Mouse (Mus musculus) limb, embryonic 14.5 days (tissue): ENCODE measurements around the gene Hoxb9. TPM values are rescaled to one million over a fixed set of nuclear protein-coding genes. Genes with fewer than 3 reads are reported as not detected.

Experiments
- ATAC-seq: fragments of 200-750 bp; cut with Nextera tagmentation; 2 replicates; pipeline ENCODE4 v1.8.0; 2017; ENCODE audit warnings: low read depth, moderate number of reproducible peaks, moderate TSS enrichment; ENCODE audit not compliant: low FRiP score
- DNase-seq: peaks from one replicate; pipeline ENCODE4 v3.0.0-alpha.2; 2015; ENCODE audit warnings: low spot score
- H3K27ac ChIP-seq: fragments of 300-500 bp; sonication (generic); replicated peaks from 2 replicates; pipeline ENCODE4 v1.5.1; 2014; ENCODE audit warnings: low read depth, mild to moderate bottlenecking, low read length, moderate library complexity, mixed read lengths
- H3K27me3 ChIP-seq: fragments of 300-500 bp; sonication (generic); 2 replicates; pipeline ENCODE4 v1.6.1; 2014; ENCODE audit warnings: low read length, mixed read lengths; ENCODE audit not compliant: control insufficient read depth, insufficient read depth
- H3K36me3 ChIP-seq: fragments of 300-500 bp; sonication (generic); 2 replicates; pipeline ENCODE4 v1.6.1; 2014; ENCODE audit warnings: mild to moderate bottlenecking, low read length, moderate library complexity, mixed read lengths; ENCODE audit not compliant: control insufficient read depth, insufficient read depth
- H3K4me1 ChIP-seq: fragments of 300-500 bp; sonication (generic); 2 replicates; pipeline ENCODE4 v1.6.1; 2014; ENCODE audit warnings: antibody characterized with exemption, low read length, mixed read lengths; ENCODE audit not compliant: control insufficient read depth, insufficient read depth
- H3K4me2 ChIP-seq: fragments of 300-500 bp; sonication (generic); replicated peaks from 2 replicates; pipeline ENCODE4 v1.6.1; 2014; ENCODE audit warnings: low read depth, mild to moderate bottlenecking, low read length, moderate library complexity; ENCODE audit not compliant: severe bottlenecking
- H3K4me3 ChIP-seq: fragments of 300-500 bp; sonication (generic); replicated peaks from 2 replicates; pipeline ENCODE4 v1.5.1; 2014; ENCODE audit warnings: low read length
- H3K9ac ChIP-seq: fragments of 300-500 bp; sonication (generic); 2 replicates; pipeline ENCODE4 v1.6.1; 2014; ENCODE audit warnings: mild to moderate bottlenecking, low read depth, low read length, moderate library complexity; ENCODE audit not compliant: severe bottlenecking
- H3K9me3 ChIP-seq: fragments of 300-500 bp; sonication (generic); 2 replicates; pipeline ENCODE4 v1.6.1; 2016; ENCODE audit warnings: low read length; ENCODE audit not compliant: control insufficient read depth
- POLR2A ChIP-seq: fragments of 200-500 bp; IDR thresholded peaks from 2 replicates; pipeline ENCODE4 v1.8.0; 2012; ENCODE audit warnings: inconsistent platforms, mild to moderate bottlenecking, moderate library complexity, borderline replicate concordance; ENCODE audit not compliant: insufficient read depth, insufficient read length; ENCODE audit errors: extremely low read depth
- WGBS: fragments of 180-500 bp; shearing (Covaris S2); extraction: QIAGEN DNeasy Blood & Tissue Kit; methylation state at CpG from one replicate; pipeline ENCODE4 v1.1.7; 2014; 5-methylcytosine and 5-hydroxymethylcytosine counted together
- polyA plus RNA-seq, 2 experiments: library from polyadenylated mRNA; depleted of rRNA in 1 of 2; stranded (reverse) in 1 of 2; unstranded in 1 of 2; fragments of >200 nt; fragmentation: Nextera tagmentation in 1 of 2; extraction: Ambion mirVana in 1 of 2; gene quantifications; 2 replicates each; pipeline versions ENCODE4 v1.2.1 to v1.2.3; 2012 to 2014

The Hoxb9 gene
- polyA plus RNA-seq, 2 experiments = 1.2 to 4.4 TPM

DNA sequence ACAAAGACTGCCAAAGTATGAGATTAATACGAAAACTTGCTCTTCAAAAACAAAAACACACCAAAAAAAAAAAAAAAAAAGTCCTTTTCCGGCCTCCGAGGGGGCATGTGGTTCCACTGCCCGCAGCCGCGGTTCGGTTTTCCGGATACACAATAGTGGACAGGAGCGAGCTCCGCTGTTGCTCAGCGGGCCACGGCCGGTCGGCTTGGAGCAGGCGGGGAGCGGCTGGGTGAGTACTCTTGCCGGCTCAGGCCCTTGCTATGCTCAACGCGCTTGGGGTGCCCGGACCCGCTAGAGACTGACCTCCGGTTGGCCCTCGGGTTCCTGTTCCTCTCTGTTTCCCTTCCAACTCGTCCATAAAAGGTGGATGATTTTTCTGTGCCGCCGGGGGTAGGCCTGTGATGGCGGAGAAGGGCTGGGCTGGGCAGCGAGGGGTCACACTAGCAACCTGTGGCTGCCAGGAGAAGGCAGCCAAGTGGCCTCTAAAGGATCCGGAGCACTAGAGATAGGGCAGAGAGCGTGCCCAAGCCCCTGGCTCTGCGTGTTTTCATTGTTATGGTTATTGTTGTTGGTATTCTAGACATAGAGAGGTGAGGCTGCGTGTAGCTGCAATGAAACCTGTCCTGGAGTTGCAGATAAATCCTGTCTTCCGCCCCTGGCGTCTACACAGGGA is 43.5 kb downstream of the Hoxb9 start:
- WGBS = 2% methylated on average over 34 of the region's 34 CpGs
- peaks cover 100% of the 10 kb centered on the region for H3K27me3 ChIP-seq
- no peak for DNase-seq
- no peaks in the 10 kb centered on the region for H3K9me3 ChIP-seq
- ATAC-seq = no peak
- no peaks in the 10 kb centered on the region for H3K36me3 ChIP-seq
- H3K9ac ChIP-seq = no peak overlapping the region
- peaks cover 5% of the 10 kb centered on the region for H3K4me1 ChIP-seq
- TF ChIP-seq POLR2A = no peak
- H3K27ac ChIP-seq = no peak overlapping the region
- H3K4me3 ChIP-seq = peak overlapping the region; percentile 8; the same call in 1 of the 2 replicates
- peak overlapping the region; percentile 19; the same call in 1 of the 2 replicates for H3K4me2 ChIP-seq

- H3K36me3 ChIP-seq = no peaks in the 10 kb centered on the region
- H3K27me3 ChIP-seq = peaks cover 100% of the 10 kb centered on the region
- H3K4me2 ChIP-seq = peak overlapping the region; percentile 19; the same call in 1 of the 2 replicates
- no peak overlapping the region for H3K9ac ChIP-seq
- peak overlapping the region; percentile 8; the same call in 1 of the 2 replicates for H3K4me3 ChIP-seq
- no peaks in the 10 kb centered on the region for H3K9me3 ChIP-seq
- no peak overlapping the region for H3K27ac ChIP-seq
- ATAC-seq (no peak), DNase-seq (no peak)
- TF ChIP-seq POLR2A = no peak
- WGBS = 12% methylated on average over 5 of the region's 5 CpGs
- peaks cover 5% of the 10 kb centered on the region for H3K4me1 ChIP-seq
Observed at GRCm38 (mm10) chr11:96315344-96315681, 44.1 kb downstream of the Hoxb9 start.

DNA sequence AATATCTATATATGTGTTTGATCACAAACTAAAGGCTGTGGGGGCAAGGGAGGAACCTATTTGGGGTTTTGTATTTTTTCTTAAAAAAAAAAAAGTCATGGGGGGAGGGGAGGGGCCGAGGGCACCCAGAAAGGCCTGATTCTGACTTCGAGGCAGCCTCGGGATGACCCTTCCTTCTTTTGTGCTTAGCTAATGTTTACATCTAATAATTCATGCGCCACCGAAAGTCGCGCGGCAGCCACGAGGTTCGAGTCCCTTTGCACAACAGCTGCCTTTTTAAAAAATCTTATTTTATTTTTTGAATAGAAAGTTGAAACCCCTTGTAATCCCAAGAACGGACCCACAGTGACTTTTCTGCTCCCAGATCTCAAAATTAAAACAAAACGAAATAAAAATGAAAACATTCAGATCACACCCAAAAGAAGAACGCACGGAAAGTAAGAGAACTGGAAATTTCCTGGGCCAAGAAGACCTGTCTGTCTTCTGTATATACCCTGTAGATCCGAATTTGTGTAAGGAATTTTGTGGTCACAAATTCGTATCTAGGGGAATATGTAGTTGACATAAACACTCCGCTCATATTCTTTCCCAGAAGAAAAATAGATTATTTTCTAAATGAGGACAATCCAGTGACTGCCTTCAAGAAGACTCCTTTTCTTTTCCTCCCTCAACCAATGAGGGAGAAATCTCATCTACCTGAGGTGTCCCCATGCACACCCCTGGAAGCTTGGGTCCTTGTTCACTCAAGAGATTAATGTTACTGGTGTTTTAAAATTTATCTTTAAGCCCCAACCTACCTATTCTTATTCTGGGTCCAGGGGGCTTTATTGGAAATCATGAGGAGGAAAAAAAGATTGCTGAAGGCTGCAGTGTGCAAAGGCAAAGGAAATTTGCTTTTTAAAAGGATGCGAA is 45.7 kb downstream of the Hoxb9 start:
- Histone ChIP-seq H3K4me2 (no peak overlapping the region), H3K4me1 (peaks cover 5% of the 10 kb centered on the region), H3K27me3 (peaks cover 100% of the 10 kb centered on the region), H3K27ac (no peak overlapping the region), H3K36me3 (no peaks in the 10 kb centered on the region), H3K9ac (no peak overlapping the region), H3K4me3 (no peak overlapping the region), H3K9me3 (no peaks in the 10 kb centered on the region)
- 9% methylated on average over 18 of the region's 18 CpGs for WGBS
- DNase-seq (no peak), ATAC-seq (no peak)
- no peak for TF ChIP-seq POLR2A

DNA sequence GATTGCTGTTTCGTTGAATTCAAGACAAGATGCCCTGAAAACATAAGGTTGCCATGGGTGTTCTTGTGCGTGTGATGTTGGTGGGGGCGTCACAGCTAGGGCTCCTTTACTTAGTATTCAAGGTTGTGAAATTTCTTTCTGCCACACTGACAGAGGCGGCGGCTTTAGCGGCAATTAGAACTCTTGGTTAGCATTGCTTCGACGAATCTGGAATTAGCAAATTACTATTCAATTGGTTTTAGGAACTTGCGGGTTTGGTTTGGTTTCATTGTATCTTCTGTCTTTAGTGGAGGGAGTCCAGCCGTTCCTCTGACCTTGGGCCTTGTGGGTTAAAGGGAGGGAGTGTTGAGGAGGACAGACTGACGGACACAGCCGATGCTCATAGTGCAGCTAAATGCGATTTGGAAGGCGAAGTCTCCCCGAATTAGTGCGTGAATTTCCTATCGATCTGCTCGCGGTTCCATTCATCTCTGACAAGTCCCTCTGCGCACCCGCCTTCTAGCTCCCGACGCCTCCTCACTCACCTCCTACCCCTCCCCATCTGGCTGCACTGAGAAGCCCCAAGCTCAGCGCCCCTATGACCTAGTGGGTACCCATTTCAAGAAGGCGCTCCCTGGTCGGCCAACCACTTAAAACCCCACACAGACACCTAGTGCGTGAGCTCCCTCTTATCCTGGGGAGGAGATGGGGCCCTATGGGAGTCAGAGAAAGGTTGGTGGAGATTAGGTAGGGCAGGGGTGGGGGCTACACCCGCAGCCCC is 46.5 kb downstream of the Hoxb9 start, which contains the start of gene Hoxb4:
Gene Hoxb4 (plus strand): TSS at position 660 of the 760 bp plus-strand sequence.
- TF ChIP-seq POLR2A = no peak
- Histone ChIP-seq H3K4me2 (peak within 1 kb of the TSS; percentile 43), H3K27ac (no peak within 1 kb of the TSS; the same call in 1 of the 2 replicates), H3K9me3 (no peaks in the 10 kb centered on the region), H3K4me1 (peaks cover 5% of the 10 kb centered on the region), H3K36me3 (no peaks in the 10 kb centered on the region), H3K9ac (no peak within 1 kb of the TSS), H3K4me3 (peak within 1 kb of the TSS; percentile 34), H3K27me3 (peaks cover 100% of the 10 kb centered on the region)
- no peak for ATAC-seq
- no peak for DNase-seq
- 3% methylated on average over 28 of the region's 28 CpGs for WGBS
